Mouse (Mus musculus): ENCODE results near the gene Pkhd1.

DNA sequence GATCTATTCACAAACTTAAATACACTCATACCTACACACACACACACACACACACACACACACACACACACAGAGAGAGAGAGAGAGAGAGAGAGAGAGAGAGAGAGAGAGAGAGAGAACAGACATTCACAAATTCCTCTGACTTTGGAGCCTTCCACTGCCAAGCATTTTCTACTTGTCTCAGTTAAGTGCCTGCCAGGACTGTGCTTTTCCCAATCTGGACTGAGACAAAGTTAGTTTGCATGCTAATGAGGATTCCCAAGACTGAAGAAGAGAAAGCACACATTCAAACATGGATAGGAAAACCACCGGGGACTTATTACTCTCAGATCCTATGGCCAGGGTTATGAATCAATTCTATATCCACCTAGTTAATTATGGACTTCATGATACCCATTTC lies 118.9 kb downstream of the Pkhd1 start:
- TF ChIP-seq POLR2A (IDR thresholded peaks at IDR 0.05; ENCODE audit: low read depth, low read length) (no peak), CTCF (IDR thresholded peaks at IDR 0.05; ENCODE audit: borderline replicate concordance, insufficient read depth, low read length) (no peak)
